In the genomic region with DNA sequence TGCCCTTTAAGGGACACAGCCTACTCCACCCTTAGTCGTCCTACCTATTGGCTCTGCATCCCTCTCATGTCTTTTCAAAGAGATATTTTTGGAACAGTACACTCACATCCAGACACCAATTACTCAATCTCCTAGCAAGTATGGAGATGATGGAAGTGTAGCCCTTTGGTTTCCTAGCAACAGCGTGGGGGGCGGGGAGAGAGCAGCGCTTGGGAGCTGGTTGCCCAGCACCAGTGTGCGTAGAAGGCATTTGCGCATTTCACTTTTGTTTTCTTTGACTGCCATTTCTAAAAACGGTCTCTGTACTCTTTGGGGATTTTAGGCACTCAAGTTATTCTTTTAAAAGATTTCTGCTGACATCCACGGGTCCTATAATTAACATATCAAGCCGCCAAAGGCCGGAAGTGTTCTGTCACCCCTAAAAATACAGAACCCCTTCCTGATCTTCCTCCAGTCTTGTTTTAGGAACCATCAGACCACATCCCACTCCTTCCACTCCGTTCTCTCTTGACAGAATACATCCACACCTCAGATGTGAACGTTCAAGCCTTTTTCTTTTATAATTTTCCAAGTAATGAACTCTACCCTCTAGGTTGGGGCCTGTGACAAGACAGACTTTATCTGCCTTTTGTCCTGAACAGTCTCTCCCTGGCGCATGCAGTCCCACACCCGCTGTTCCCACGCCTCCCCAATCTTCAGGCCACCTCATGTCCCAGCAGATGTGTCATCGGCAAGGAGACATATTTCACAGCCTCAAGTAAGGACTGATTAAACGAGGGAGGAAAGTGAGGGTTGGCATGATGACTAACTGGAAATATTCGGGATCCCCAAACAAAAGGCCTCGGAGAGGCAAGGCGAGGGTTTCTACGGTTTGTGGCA, we compare ENCODE assay signal across 10 mouse cellular contexts.
DNase-seq lines count a peak whose midpoint lies in the region; ATAC-seq and TF ChIP-seq lines count a peak whose summit lies in the region.
"Had no signal": no experiment of that assay in that cellular context is flagged by ENCODE, and none has a peak within 500 bp of the region (broad histone marks: within the 10 kb centered on the region; RNA-seq: fewer than 3 reads in every experiment).

No protein-coding gene starts in this region.

- H3K4me3 ChIP-seq in forebrain, postnatal 0 days (ENCODE audit: low read depth, low read length): no peak overlapping the region
- no peak overlapping the region for H3K4me3 ChIP-seq in hindbrain, embryonic 14.5 days (replicated peaks; ENCODE audit: low read length)
- H3K4me3 ChIP-seq in lung, embryonic 14.5 days (ENCODE audit: low read depth, low read length): no peak overlapping the region
- H3K4me3 ChIP-seq: heart, embryonic 15.5 days had no signal

- H3K36me3 ChIP-seq in forebrain, postnatal 0 days (ENCODE audit: insufficient read depth): no peaks in the 10 kb centered on the region
- no peaks in the 10 kb centered on the region for H3K36me3 ChIP-seq in hindbrain, embryonic 14.5 days (replicated peaks; ENCODE audit: control insufficient read depth, insufficient read depth)
- no peaks in the 10 kb centered on the region for H3K36me3 ChIP-seq in lung, embryonic 14.5 days (ENCODE audit: insufficient read depth)
- H3K36me3 ChIP-seq: heart, embryonic 15.5 days had no signal

- peak; percentile 91 for ATAC-seq in forebrain, postnatal 0 days
- ATAC-seq in hindbrain, embryonic 14.5 days (ENCODE audit: low FRiP score): peak; percentile 80
- ATAC-seq in lung, embryonic 14.5 days (ENCODE audit: insufficient read depth): no peak
- ATAC-seq: Patski had no signal

- peak overlapping the region; percentile 22; the same call in 1 of the 2 replicates for H3K4me2 ChIP-seq in forebrain, postnatal 0 days (ENCODE audit: low read depth)
- H3K4me2 ChIP-seq in hindbrain, embryonic 14.5 days (replicated peaks): 0 out of 2 replicates have a peak overlapping the region, but pooled peaks have one; percentile 10
- H3K4me2 ChIP-seq in lung, embryonic 14.5 days: no peak overlapping the region
- H3K4me2 ChIP-seq: heart, embryonic 15.5 days had no signal

- no peak overlapping the region for H3K9ac ChIP-seq in forebrain, postnatal 0 days
- H3K9ac ChIP-seq in hindbrain, embryonic 14.5 days: no peak overlapping the region
- H3K9ac ChIP-seq in lung, embryonic 14.5 days: no peak overlapping the region
- H3K9ac ChIP-seq: heart, embryonic 15.5 days had no signal

- peak; percentile 27 for DNase-seq in ES-CJ7 (ENCODE audit: low read depth, low spot score)
- DNase-seq in adrenal gland, postnatal 25 days: peak; percentile 51
- peak; percentile 94 for DNase-seq in forebrain, postnatal 0 days
- peak; percentile 85 for DNase-seq in hindbrain, embryonic 14.5 days (ENCODE audit: low spot score)
- peak; percentile 25 for DNase-seq in lung, embryonic 14.5 days
- peak; percentile 96 for DNase-seq in right cerebral cortex, adult 2 months (ENCODE audit: low spot score in 2 of 2)
- no peak for DNase-seq in natural killer cell, adult 2 months (ENCODE audit: low spot score in 2 of 2)
- DNase-seq in B cell, adult 2 months: no peak

- 26% methylated on average over 21 of the region's 21 CpGs for WGBS in forebrain, postnatal 0 days
- 25% methylated on average over 21 of the region's 21 CpGs for WGBS in hindbrain, embryonic 14.5 days
- WGBS in lung, embryonic 14.5 days: 56% methylated on average over 21 of the region's 21 CpGs

- TF ChIP-seq CTCF in forebrain, postnatal 0 days (IDR thresholded peaks at IDR 0.05; ENCODE audit: low read depth): no peak
- TF ChIP-seq CTCF in lung, embryonic 14.5 days (IDR thresholded peaks at IDR 0.05; ENCODE audit: low read depth): no peak

- H3K4me1 ChIP-seq in forebrain, postnatal 0 days (ENCODE audit: insufficient read depth): peaks cover 44% of the 10 kb centered on the region
- H3K4me1 ChIP-seq in hindbrain, embryonic 14.5 days (replicated peaks; ENCODE audit: control insufficient read depth, insufficient read depth, low read length): peaks cover 31% of the 10 kb centered on the region
- no peaks in the 10 kb centered on the region for H3K4me1 ChIP-seq in lung, embryonic 14.5 days (ENCODE audit: insufficient read depth)
- H3K4me1 ChIP-seq: heart, embryonic 15.5 days had no signal

- H3K27me3 ChIP-seq in forebrain, postnatal 0 days (ENCODE audit: insufficient read depth, low read length): no peaks in the 10 kb centered on the region
- H3K27me3 ChIP-seq in hindbrain, embryonic 14.5 days (ENCODE audit: control insufficient read depth, insufficient read depth, low read length): no peaks in the 10 kb centered on the region
- H3K27me3 ChIP-seq in lung, embryonic 14.5 days (ENCODE audit: insufficient read depth, low read length): no peaks in the 10 kb centered on the region
- H3K27me3 ChIP-seq: heart, embryonic 15.5 days had no signal

- H3K9me3 ChIP-seq in forebrain, postnatal 0 days (ENCODE audit: low read length): no peaks in the 10 kb centered on the region
- H3K9me3 ChIP-seq in hindbrain, embryonic 14.5 days (ENCODE audit: control insufficient read depth, low read length): no peaks in the 10 kb centered on the region
- no peaks in the 10 kb centered on the region for H3K9me3 ChIP-seq in lung, embryonic 14.5 days (ENCODE audit: low read depth, low read length)
- H3K9me3 ChIP-seq: heart, embryonic 15.5 days had no signal

- H3K27ac ChIP-seq in forebrain, postnatal 0 days (ENCODE audit: low read depth, low read length): peak overlapping the region; percentile 87
- H3K27ac ChIP-seq in hindbrain, embryonic 14.5 days: peak overlapping the region; percentile 91
- no peak overlapping the region for H3K27ac ChIP-seq in lung, embryonic 14.5 days (ENCODE audit: low read depth)
- H3K27ac ChIP-seq: heart, embryonic 15.5 days had no signal

Comparison
In these comparisons a context has a peak if more than half of its experiments do, and no peak if none do; other contexts are left out.
1. DNase-seq: peak in ES-CJ7 (single experiment), adrenal gland, postnatal 25 days (single experiment), forebrain, postnatal 0 days (single experiment), hindbrain, embryonic 14.5 days (single experiment), lung, embryonic 14.5 days (single experiment) and right cerebral cortex, adult 2 months (2 of 2); none in natural killer cell, adult 2 months (0 of 2) and B cell, adult 2 months (0 of 2).